Mouse (Mus musculus): ENCODE measurements around the gene Vps26c. TPM values are rescaled to one million over a fixed set of nuclear protein-coding genes. Genes with fewer than 3 reads are reported as not detected.

Vps26c gene
- 96.0 TPM for polyA plus RNA-seq (2017; shearing (Covaris generic))

GRCm38 (mm10) chr16:94526344-94527151, at the start of gene Vps26c:
TSS of gene Vps26c (minus strand) at chr16:94526830.

DNA sequence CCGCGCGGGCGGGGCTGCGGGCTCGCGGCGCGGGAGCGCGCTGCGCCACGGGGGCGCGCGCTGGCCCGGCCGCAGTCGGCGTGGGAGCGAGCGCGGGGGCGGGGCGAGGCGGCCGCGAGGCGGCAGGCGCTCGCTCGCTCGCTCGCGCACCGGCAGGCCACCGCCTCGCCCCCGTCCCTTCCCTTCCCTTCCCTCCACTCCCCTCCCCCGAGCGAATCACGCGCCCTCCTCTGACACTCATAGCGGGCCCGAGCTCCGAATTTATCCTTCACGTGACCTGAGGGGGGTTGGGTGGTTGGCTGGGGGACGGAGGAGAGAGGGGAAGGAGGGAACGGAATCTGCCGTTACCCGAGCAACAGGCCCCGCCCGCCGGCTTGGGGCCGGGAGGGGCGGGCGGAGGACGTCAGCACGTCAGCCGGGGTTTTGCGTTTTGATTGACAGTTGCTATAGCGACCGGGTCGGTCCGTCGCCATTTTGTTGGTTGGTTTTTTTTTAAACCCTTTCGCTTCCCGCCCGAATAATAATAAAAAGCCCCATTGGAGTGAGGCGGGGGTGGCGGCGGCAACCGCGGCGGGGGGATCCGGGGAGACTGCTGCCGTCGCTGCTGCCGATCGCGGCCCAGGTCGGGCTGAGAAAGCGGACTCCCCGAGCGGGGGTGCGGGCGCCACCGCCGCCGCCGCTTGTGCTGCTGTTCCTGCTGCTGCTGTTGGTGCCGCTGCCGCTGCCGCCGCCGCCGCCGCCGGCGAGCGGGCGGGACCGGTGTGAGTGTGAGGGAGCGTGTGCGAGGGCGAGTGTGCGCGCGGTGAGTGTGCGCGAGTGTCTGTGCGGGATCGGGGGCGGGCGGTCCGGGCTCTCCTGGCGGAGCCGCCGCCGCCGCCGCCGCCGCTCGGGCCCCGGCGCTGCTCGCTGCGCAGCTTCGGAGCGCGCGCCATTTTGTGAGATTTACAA, 42.9 kb upstream of the Vps26c start, which contains the start of gene Dyrk1a:
Gene Dyrk1a (plus strand): TSS at position 782 of the 948 bp plus-strand sequence.

Other genes with a start within 250 kb of the Vps26c start
- 8.7 TPM for gene Hlcs, start 213.3 kb downstream of the Vps26c start, polyA plus RNA-seq (2017; shearing (Covaris generic))
- 1.1 TPM for gene Ripply3, start 198.4 kb downstream of the Vps26c start, polyA plus RNA-seq (2017; shearing (Covaris generic))
- gene Ttc3, start 156.2 kb downstream of the Vps26c start, polyA plus RNA-seq (2017; shearing (Covaris generic)), result 86.2 TPM
- gene Pigp, start 155.0 kb downstream of the Vps26c start, polyA plus RNA-seq (2017; shearing (Covaris generic)), result 101 TPM
- gene Dyrk1a, start 43.2 kb upstream of the Vps26c start, polyA plus RNA-seq (2017; shearing (Covaris generic)), result 8.6 TPM